Mouse (Mus musculus) stomach, embryonic 16.5 days (tissue): ENCODE measurements around the gene Sh3bp4. TPM values are rescaled to one million over a fixed set of nuclear protein-coding genes. Genes with fewer than 3 reads are reported as not detected.
A peak's percentile ranks its signal among the peaks of the same experiment; 100 is the strongest.

Source experiments
- ATAC-seq: fragments of 200-750 bp; cut with Nextera tagmentation; 2 replicates; pipeline ENCODE4 v1.8.0; 2017; ENCODE audit warnings: moderate number of reproducible peaks, moderate TSS enrichment; ENCODE audit not compliant: insufficient read depth, low FRiP score
- H3K27ac ChIP-seq: fragments of 300-500 bp; sonication (generic); 2 replicates; pipeline ENCODE4 v1.5.1; 2014; ENCODE audit warnings: low read length
- H3K27me3 ChIP-seq: fragments of 300-500 bp; sonication (generic); 2 replicates; pipeline ENCODE4 v1.6.1; 2014; ENCODE audit warnings: low read length, control low read depth, mixed read lengths; ENCODE audit not compliant: control insufficient read depth, insufficient read depth
- H3K36me3 ChIP-seq: fragments of 300-500 bp; sonication (generic); 2 replicates; pipeline ENCODE4 v1.6.1; 2014; ENCODE audit warnings: low read length; ENCODE audit not compliant: control insufficient read depth, insufficient read depth
- H3K4me1 ChIP-seq: fragments of 300-500 bp; sonication (generic); 2 replicates; pipeline ENCODE4 v1.6.1; 2014; ENCODE audit warnings: low read length, control low read depth, mixed read lengths; ENCODE audit not compliant: control insufficient read depth, insufficient read depth
- H3K4me2 ChIP-seq: fragments of 300-500 bp; sonication (generic); 2 replicates; pipeline ENCODE4 v1.6.1; 2014; ENCODE audit warnings: low read depth, low read length, mixed read lengths
- H3K4me3 ChIP-seq: fragments of 300-500 bp; sonication (generic); replicated peaks from 2 replicates; pipeline ENCODE4 v1.5.1; 2014; ENCODE audit warnings: mild to moderate bottlenecking, low read length
- H3K9ac ChIP-seq: fragments of 300-500 bp; sonication (generic); 2 replicates; pipeline ENCODE4 v1.6.1; 2014; ENCODE audit warnings: low read length
- H3K9me3 ChIP-seq: fragments of 300-500 bp; sonication (generic); replicated peaks from 2 replicates; pipeline ENCODE4 v1.6.1; 2016; ENCODE audit warnings: low read length, control low read depth; ENCODE audit not compliant: control insufficient read depth
- WGBS: fragments of 180-500 bp; shearing (Covaris S2); extraction: QIAGEN DNeasy Blood & Tissue Kit; methylation state at CpG from one replicate; pipeline ENCODE4 v1.1.7; 2014; 5-methylcytosine and 5-hydroxymethylcytosine counted together
- polyA plus RNA-seq: library from polyadenylated mRNA; unstranded; fragments of >200 nt; fragmentation: Nextera tagmentation; extraction: Ambion mirVana; gene quantifications from 2 replicates; pipeline ENCODE4 v1.2.1, GENCODE M21; 2015

Gene Sh3bp4
- polyA plus RNA-seq, 1 experiment from 2014 or later = 20.1 TPM

GRCm38 (mm10) chr1:89093696-89094095, 23.5 kb downstream of the Sh3bp4 start:
- 69% methylated on average over 5 of the region's 5 CpGs for WGBS
- Histone ChIP-seq H3K4me1 (peaks cover 52% of the 10 kb centered on the region), H3K27ac (no peak overlapping the region), H3K4me3 (no peak overlapping the region), H3K27me3 (no peaks in the 10 kb centered on the region), H3K9me3 (no peaks in the 10 kb centered on the region), H3K36me3 (no peaks in the 10 kb centered on the region), H3K4me2 (no peak overlapping the region), H3K9ac (no peak overlapping the region)
- no peak for ATAC-seq

- Histone ChIP-seq H3K4me1 (peaks cover 48% of the 10 kb centered on the region), H3K27me3 (no peaks in the 10 kb centered on the region), H3K9ac (no peak overlapping the region), H3K36me3 (no peaks in the 10 kb centered on the region), H3K4me3 (no peak overlapping the region), H3K4me2 (no peak overlapping the region), H3K9me3 (no peaks in the 10 kb centered on the region), H3K27ac (no peak overlapping the region)
- ATAC-seq = no peak
- WGBS = 48% methylated on average over 4 of the region's 4 CpGs
Measured at GRCm38 (mm10) chr1:89094416-89094815, 24.2 kb downstream of the Sh3bp4 start.

- Histone ChIP-seq H3K9ac (no peak overlapping the region), H3K4me3 (no peak overlapping the region), H3K27ac (no peak overlapping the region), H3K27me3 (no peaks in the 10 kb centered on the region), H3K36me3 (no peaks in the 10 kb centered on the region), H3K9me3 (no peaks in the 10 kb centered on the region), H3K4me1 (peaks cover 39% of the 10 kb centered on the region), H3K4me2 (no peak overlapping the region)
- peak; percentile 27; the same call in 1 of the 2 replicates for ATAC-seq
- WGBS = 49% methylated on average over 14 of the region's 14 CpGs
Measured at GRCm38 (mm10) chr1:89095642-89096424, 25.6 kb downstream of the Sh3bp4 start.

GRCm38 (mm10) chr1:89102231-89103003, 32.2 kb downstream of the Sh3bp4 start:
- H3K4me1 ChIP-seq = peaks cover 43% of the 10 kb centered on the region
- H3K9ac ChIP-seq = peak overlapping the region; percentile 35; the same call in 1 of the 2 replicates
- WGBS = 58% methylated on average over 14 of the region's 15 CpGs
- H3K9me3 ChIP-seq = no peaks in the 10 kb centered on the region
- no peaks in the 10 kb centered on the region for H3K36me3 ChIP-seq
- ATAC-seq = peak; percentile 44; the same call in 1 of the 2 replicates
- H3K27me3 ChIP-seq = no peaks in the 10 kb centered on the region
- no peak overlapping the region for H3K4me2 ChIP-seq
- no peak overlapping the region for H3K4me3 ChIP-seq
- peak overlapping the region; percentile 66 for H3K27ac ChIP-seq

DNA sequence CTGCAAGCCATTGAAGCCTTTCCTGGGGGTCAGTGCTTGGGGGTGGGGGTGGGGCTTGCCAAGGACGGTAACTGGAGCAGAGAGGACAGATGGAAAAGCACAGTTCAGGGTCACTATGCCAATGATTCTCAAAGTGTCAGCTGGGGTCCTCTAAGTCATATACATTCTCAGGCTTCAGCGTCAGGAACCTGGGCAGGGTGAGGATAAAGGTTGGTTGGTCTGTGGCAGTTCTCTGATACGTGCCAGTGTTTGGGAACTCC, 32.7 kb downstream of the Sh3bp4 start:
- peaks cover 48% of the 10 kb centered on the region for H3K4me1 ChIP-seq
- 48% methylated on average over 3 of the region's 3 CpGs for WGBS

DNA sequence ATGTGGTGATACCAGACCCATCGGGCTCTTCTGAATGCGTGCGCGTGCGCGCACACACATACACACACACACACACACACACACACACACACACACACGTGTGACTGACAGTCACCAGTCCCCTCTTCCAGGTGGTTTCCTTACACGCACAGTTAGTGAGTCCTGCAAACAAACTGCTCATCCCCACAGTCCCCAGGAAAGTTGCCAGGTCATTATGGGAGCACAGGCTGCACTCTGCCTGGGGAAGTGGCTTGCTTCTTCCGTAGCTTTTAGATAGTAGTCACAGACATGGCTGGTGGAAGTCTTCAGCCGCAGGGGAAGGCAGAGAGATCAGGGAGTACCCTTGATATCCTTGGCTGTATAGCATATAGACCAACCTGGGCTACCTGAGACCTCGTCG, 33.3 kb downstream of the Sh3bp4 start:
- no peak overlapping the region for H3K4me2 ChIP-seq
- H3K4me3 ChIP-seq = no peak overlapping the region
- no peaks in the 10 kb centered on the region for H3K9me3 ChIP-seq
- no peak for ATAC-seq
- no peak overlapping the region for H3K9ac ChIP-seq
- no peaks in the 10 kb centered on the region for H3K27me3 ChIP-seq
- H3K27ac ChIP-seq = peak overlapping the region; percentile 8; the same call in 1 of the 2 replicates
- H3K36me3 ChIP-seq = no peaks in the 10 kb centered on the region
- WGBS = 69% methylated on average over 12 of the region's 12 CpGs
- H3K4me1 ChIP-seq = peaks cover 54% of the 10 kb centered on the region

More for the DNA sequence above, 32.7 kb downstream of the Sh3bp4 start:
- peak overlapping the region; percentile 66; the same call in 1 of the 2 replicates for H3K27ac ChIP-seq
- H3K4me2 ChIP-seq = no peak overlapping the region
- H3K27me3 ChIP-seq = no peaks in the 10 kb centered on the region
- H3K9me3 ChIP-seq = no peaks in the 10 kb centered on the region
- peak; percentile 35; the same call in 1 of the 2 replicates for ATAC-seq
- no peak overlapping the region for H3K4me3 ChIP-seq
- no peak overlapping the region for H3K9ac ChIP-seq
- no peaks in the 10 kb centered on the region for H3K36me3 ChIP-seq

DNA sequence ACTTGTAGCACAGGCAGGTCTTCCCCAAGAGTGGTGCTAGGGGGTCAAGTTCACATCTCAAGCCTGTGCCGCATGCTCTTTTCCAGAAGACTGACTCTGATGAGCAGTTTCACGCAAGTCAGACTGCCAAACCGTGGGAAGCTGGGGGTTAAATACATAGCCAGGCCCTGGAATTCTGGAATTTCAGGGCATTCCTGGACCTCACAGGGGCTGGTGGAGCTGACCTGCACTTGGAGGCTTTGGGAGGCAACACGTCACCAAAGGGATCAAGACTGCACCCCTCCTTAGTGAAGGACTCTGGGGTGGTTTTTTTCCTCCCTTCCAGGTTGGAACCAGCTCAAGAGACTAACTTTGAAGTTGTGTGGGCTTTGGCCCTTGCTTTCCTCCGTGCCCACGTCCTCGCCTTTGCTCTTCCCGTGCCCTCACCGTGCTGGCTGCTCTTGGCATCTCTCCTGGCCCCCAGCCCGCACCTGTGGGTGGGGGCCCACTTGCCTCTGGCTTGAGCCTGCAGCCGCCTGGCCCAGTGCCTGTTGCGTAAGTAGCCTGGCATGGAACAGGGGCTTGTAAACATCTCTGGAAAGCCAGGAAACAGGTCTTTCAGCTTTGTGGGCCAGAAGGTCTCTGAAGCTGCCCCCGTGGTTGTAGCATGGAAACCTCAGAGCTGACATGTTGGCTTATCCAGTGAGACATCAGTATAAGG, 34.0 kb downstream of the Sh3bp4 start:
- Histone ChIP-seq H3K9me3 (no peaks in the 10 kb centered on the region), H3K27me3 (no peaks in the 10 kb centered on the region), H3K4me1 (peaks cover 61% of the 10 kb centered on the region), H3K9ac (0 out of 2 replicates have a peak overlapping the region, but pooled peaks have one; percentile 9), H3K4me3 (no peak overlapping the region), H3K36me3 (no peaks in the 10 kb centered on the region), H3K27ac (peak overlapping the region; percentile 8; the same call in 1 of the 2 replicates), H3K4me2 (no peak overlapping the region)
- WGBS = 61% methylated on average over 13 of the region's 13 CpGs
- ATAC-seq = no peak

GRCm38 (mm10) chr1:89105891-89106830, 35.9 kb downstream of the Sh3bp4 start:
- H3K4me1 ChIP-seq = peaks cover 78% of the 10 kb centered on the region
- 78% methylated on average over 18 of the region's 18 CpGs for WGBS
- H3K4me2 ChIP-seq = no peak overlapping the region
- ATAC-seq = no peak
- H3K36me3 ChIP-seq = no peaks in the 10 kb centered on the region
- no peaks in the 10 kb centered on the region for H3K9me3 ChIP-seq
- no peaks in the 10 kb centered on the region for H3K27me3 ChIP-seq
- H3K4me3 ChIP-seq = no peak overlapping the region
- no peak overlapping the region for H3K9ac ChIP-seq
- no peak overlapping the region for H3K27ac ChIP-seq
